Mouse (Mus musculus) CH12.LX (cell line): ENCODE measurements around the gene Ube2d2b. TPM values are rescaled to one million over a fixed set of nuclear protein-coding genes. Genes with fewer than 3 reads are reported as not detected.

Experiments used
- DNase-seq: peaks from one replicate; pipeline ENCODE4 v3.0.0-alpha.2; 2013; ENCODE audit errors: extremely low read depth
- H3K27ac ChIP-seq: 2 replicates; pipeline ENCODE4 v1.5.1; 2012; ENCODE audit warnings: low read depth, mild to moderate bottlenecking, control low read depth, moderate library complexity; ENCODE audit not compliant: insufficient read depth
- H3K27me3 ChIP-seq: replicated peaks from 2 replicates; pipeline ENCODE3; 2012; ENCODE audit warnings: inconsistent platforms
- H3K36me3 ChIP-seq, 2 experiments: replicated peaks in 1 of 2; 2 replicates each; pipeline versions ENCODE3 to v1.6.1; 2012; ENCODE audit warnings: inconsistent platforms in 1 of 2, low read length in 1 of 2, mild to moderate bottlenecking in 1 of 2, mixed read lengths in 1 of 2, moderate library complexity in 1 of 2; ENCODE audit not compliant: control insufficient read depth in 1 of 2, insufficient read depth in 1 of 2
- H3K4me1 ChIP-seq, 2 experiments: 2 replicates each; pipeline ENCODE4 v1.6.1; 2012; ENCODE audit warnings: inconsistent platforms in 1 of 2, moderate library complexity in 1 of 2; ENCODE audit not compliant: insufficient read depth in 2 of 2, control insufficient read depth in 1 of 2
- H3K4me2 ChIP-seq: 2 replicates; pipeline ENCODE4 v1.6.1; 2012; ENCODE audit warnings: low read depth, mild to moderate bottlenecking, control low read depth; ENCODE audit not compliant: poor library complexity, insufficient read depth, severe bottlenecking
- H3K4me3 ChIP-seq, 3 experiments: fragments of 150-350 bp in 1 of 3; sonication (generic) in 1 of 3; replicated peaks in 1 of 3; 2 replicates each; pipeline versions ENCODE3 to v1.5.1; 2011 to 2012; ENCODE audit warnings: low read depth in 2 of 3, low read length in 2 of 3, mild to moderate bottlenecking in 2 of 3, moderate library complexity in 2 of 3, control low read depth in 1 of 3, improper control_type of control experiment in 1 of 3, inconsistent platforms in 1 of 3, mixed read lengths in 1 of 3; ENCODE audit not compliant: poor library complexity in 1 of 3
- H3K79me2 ChIP-seq: replicated peaks from 2 replicates; pipeline ENCODE4 v1.6.1; 2012; ENCODE audit warnings: mild to moderate bottlenecking, moderate library complexity; ENCODE audit not compliant: control insufficient read depth, poor library complexity, insufficient read depth, severe bottlenecking; ENCODE audit errors: extremely low read depth
- H3K9ac ChIP-seq: 2 replicates; pipeline ENCODE4 v1.6.1; 2012; ENCODE audit warnings: low read depth, mild to moderate bottlenecking, control low read depth, moderate library complexity; ENCODE audit not compliant: insufficient read depth
- H3K9me3 ChIP-seq: replicated peaks from 2 replicates; pipeline ENCODE3; 2012; ENCODE audit warnings: low read length, inconsistent platforms, mixed read lengths
- BHLHE40 ChIP-seq: IDR thresholded peaks from 2 replicates; pipeline ENCODE4 v1.6.1; 2011; ENCODE audit warnings: mild to moderate bottlenecking, low read depth, low read length, improper control_type of control experiment
- CHD2 ChIP-seq: IDR thresholded peaks from 2 replicates; pipeline ENCODE4 v1.6.1; 2011; ENCODE audit warnings: low read length, improper control_type of control experiment
- E2F4 ChIP-seq: IDR thresholded peaks from 2 replicates; pipeline ENCODE4 v1.6.1; 2011; ENCODE audit warnings: low read depth, low read length, improper control_type of control experiment; ENCODE audit not compliant: insufficient replicate concordance
- EP300 ChIP-seq: IDR thresholded peaks from 2 replicates; pipeline ENCODE4 v1.6.1; 2011; ENCODE audit warnings: low read length, improper control_type of control experiment
- ETS1 ChIP-seq: conservative IDR thresholded peaks from 2 replicates; pipeline ENCODE4 v1.6.1; 2012; ENCODE audit warnings: low read depth, mild to moderate bottlenecking, inconsistent platforms, low read length, improper control_type of control experiment, moderate library complexity
- GABPA ChIP-seq: IDR thresholded peaks from 2 replicates; pipeline ENCODE4 v1.6.1; 2012; ENCODE audit warnings: low read depth, low read length, improper control_type of control experiment, inconsistent platforms; ENCODE audit not compliant: insufficient replicate concordance
- HCFC1 ChIP-seq: IDR thresholded peaks from 2 replicates; pipeline ENCODE4 v1.6.1; 2012; ENCODE audit warnings: low read depth, mild to moderate bottlenecking, inconsistent platforms, low read length, improper control_type of control experiment
- KAT2A ChIP-seq: IDR thresholded peaks from 2 replicates; pipeline ENCODE4 v1.6.1; 2012; ENCODE audit warnings: low read length, improper control_type of control experiment, inconsistent platforms; ENCODE audit not compliant: insufficient replicate concordance
- MAX ChIP-seq: IDR thresholded peaks from 2 replicates; pipeline ENCODE4 v1.6.1; 2011; ENCODE audit warnings: low read length, improper control_type of control experiment
- MAZ ChIP-seq: IDR thresholded peaks from 2 replicates; pipeline ENCODE4 v1.6.1; 2012; ENCODE audit warnings: low read depth, mild to moderate bottlenecking, inconsistent platforms, low read length, improper control_type of control experiment, moderate library complexity
- MEF2A ChIP-seq: IDR thresholded peaks from 2 replicates; pipeline ENCODE4 v1.6.1; 2014; ENCODE audit warnings: low read depth, mild to moderate bottlenecking, inconsistent platforms, low read length, improper control_type of control experiment, borderline replicate concordance
- MXI1 ChIP-seq: IDR thresholded peaks from 2 replicates; pipeline ENCODE4 v1.6.1; 2011; ENCODE audit warnings: mild to moderate bottlenecking, low read depth, low read length, improper control_type of control experiment
- MYC ChIP-seq: IDR thresholded peaks from 2 replicates; pipeline ENCODE4 v1.6.1; 2011; ENCODE audit warnings: low read depth, mild to moderate bottlenecking, improper control_type of control experiment, low read length
- NRF1 ChIP-seq: IDR thresholded peaks from 2 replicates; pipeline ENCODE4 v1.6.1; 2014; ENCODE audit warnings: low read depth, mild to moderate bottlenecking, inconsistent platforms, low read length, improper control_type of control experiment, moderate library complexity
- POLR2AphosphoS2 ChIP-seq: IDR thresholded peaks from 2 replicates; pipeline ENCODE4 v1.6.1; 2011; ENCODE audit warnings: low read depth, low read length, improper control_type of control experiment
- RAD21 ChIP-seq: IDR thresholded peaks from 2 replicates; pipeline ENCODE4 v1.6.1; 2011; ENCODE audit warnings: low read depth, mild to moderate bottlenecking, low read length, improper control_type of control experiment, moderate library complexity
- RCOR1 ChIP-seq: conservative IDR thresholded peaks from 2 replicates; pipeline ENCODE4 v1.6.1; 2012; ENCODE audit warnings: low read depth, mild to moderate bottlenecking, inconsistent platforms, low read length, improper control_type of control experiment
- SMC3 ChIP-seq: IDR thresholded peaks from 2 replicates; pipeline ENCODE4 v1.6.1; 2011; ENCODE audit warnings: low read depth, low read length, improper control_type of control experiment
- TCF12 ChIP-seq: IDR thresholded peaks from 2 replicates; pipeline ENCODE4 v1.6.1; 2014; ENCODE audit warnings: low read depth, mild to moderate bottlenecking, inconsistent platforms, low read length, improper control_type of control experiment
- UBTF ChIP-seq: IDR thresholded peaks from 2 replicates; pipeline ENCODE4 v1.6.1; 2012; ENCODE audit warnings: low read depth, mild to moderate bottlenecking, inconsistent platforms, low read length, improper control_type of control experiment, moderate library complexity
- USF1 ChIP-seq: IDR thresholded peaks from 2 replicates; pipeline ENCODE4 v1.6.1; 2014; ENCODE audit warnings: low read depth, mild to moderate bottlenecking, inconsistent platforms, low read length, improper control_type of control experiment
- dilution Hi-C: fragments of 300-500 bp; cut with MboI; formaldehyde crosslinking; loops from 2 replicates; pipeline ENCODE4 v1.14.3; 2020; ENCODE audit warnings: low sequenced_read_pairs; ENCODE audit not compliant: extremely low pct_unique_long_range_greater_than_20kb, extremely low pct_ligation_motif_present
- in situ Hi-C: fragments of 300-500 bp; cut with MboI; formaldehyde crosslinking; loops from 3 replicates; pipeline ENCODE4 v1.14.3; 2019; ENCODE audit warnings: low sequenced_read_pairs, low pct_ligation_motif_present, low pct_unique_long_range_greater_than_20kb, mixed read lengths
- polyA plus RNA-seq: library from polyadenylated mRNA; unstranded; fragments of >175 nt; gene quantifications from 2 replicates; pipeline ENCODE4 v1.2.1, GENCODE M21; 2012; ENCODE audit warnings: low read depth; ENCODE audit not compliant: insufficient read length
- total RNA-seq, 2 experiments: library from RNA; depleted of rRNA; stranded (reverse); fragments of 300-350 nt in 1 of 2; fragments of >200 nt in 1 of 2; gene quantifications; 2 replicates each; pipeline ENCODE4 v1.2.3; 2012 to 2014

The Ube2d2b gene
- total and polyA plus RNA-seq, 3 experiments, result not detected

DNA sequence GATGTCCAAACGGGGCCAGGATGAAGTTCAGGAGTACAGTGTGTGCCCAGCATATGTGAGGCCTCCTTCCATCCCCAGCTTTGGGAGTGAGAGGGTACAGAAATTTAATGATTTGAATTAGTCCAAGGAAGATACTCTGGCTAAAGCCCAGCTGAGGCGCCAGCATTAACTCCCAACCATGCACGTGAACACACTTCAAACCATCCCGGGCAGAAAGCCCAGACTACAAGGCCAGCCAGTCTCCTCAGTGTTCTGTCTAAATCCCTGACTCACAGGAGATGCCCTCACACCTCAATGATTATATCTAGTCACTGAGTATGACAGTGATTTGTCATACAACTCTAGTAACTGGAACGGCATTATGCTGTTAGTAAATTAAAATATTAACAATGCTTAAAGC, 17.4 kb downstream of the Ube2d2b start:
- no peaks in the 10 kb centered on the region for H3K79me2 ChIP-seq
- H3K4me2 ChIP-seq, result no peak overlapping the region
- no peak overlapping the region for H3K4me3 ChIP-seq
- dilution Hi-C loops, result no loop called here
- H3K27ac ChIP-seq, result no peak overlapping the region
- TF ChIP-seq MYC, result no peak
- no peak for TF ChIP-seq RCOR1
- TF ChIP-seq MAX, result no peak
- TF ChIP-seq MEF2A, result no peak
- no peak for TF ChIP-seq NRF1
- TF ChIP-seq EP300, result no peak
- TF ChIP-seq GABPA, result no peak
- TF ChIP-seq UBTF, result no peak
- no peak for TF ChIP-seq BHLHE40
- TF ChIP-seq POLR2AphosphoS2, result no peak
- TF ChIP-seq ETS1, result no peak
- no peak overlapping the region for H3K9ac ChIP-seq
- H3K9me3 ChIP-seq, result peaks cover 5% of the 10 kb centered on the region
- in situ Hi-C loops, result no loop called here
- H3K27me3 ChIP-seq, result no peaks in the 10 kb centered on the region
- no peaks in the 10 kb centered on the region for H3K36me3 ChIP-seq
- H3K4me1 ChIP-seq, result peaks cover 2 to 22% of the 10 kb centered on the region in 2 experiments; a peak in 1 of 4 replicates
- no peak for DNase-seq

- Histone ChIP-seq H3K27me3 (no peaks in the 10 kb centered on the region), H3K79me2 (no peaks in the 10 kb centered on the region)
- TF ChIP-seq SMC3, result no peak
- TF ChIP-seq MAX, result no peak
- no peak for TF ChIP-seq KAT2A
- TF ChIP-seq CHD2, result no peak
- TF ChIP-seq TCF12, result no peak
- TF ChIP-seq GABPA, result no peak
- no peak for TF ChIP-seq MYC
- no peak for TF ChIP-seq E2F4
- no peak for TF ChIP-seq MXI1
- no peak for TF ChIP-seq HCFC1
- TF ChIP-seq USF1, result no peak
- TF ChIP-seq MAZ, result no peak
- TF ChIP-seq RCOR1, result no peak
- TF ChIP-seq ETS1, result no peak
- TF ChIP-seq POLR2AphosphoS2, result no peak
- no peak for TF ChIP-seq BHLHE40
- no peak for TF ChIP-seq RAD21
Measured at GRCm38 (mm10) chr5:107847817-107848216, 17.9 kb downstream of the Ube2d2b start.

More at GRCm38 (mm10) chr5:107847817-107848216, 17.9 kb downstream of the Ube2d2b start:
- Histone ChIP-seq H3K4me2 (no peak overlapping the region), H3K27ac (no peak overlapping the region), H3K36me3 (no peaks in the 10 kb centered on the region), H3K9ac (no peak overlapping the region), H3K4me3 (no peak overlapping the region), H3K9me3 (peaks cover 5% of the 10 kb centered on the region), H3K4me1 (peaks cover 2 to 22% of the 10 kb centered on the region in 2 experiments; a peak in 1 of 4 replicates)
- in situ Hi-C loops (no loop called here), dilution Hi-C loops (no loop called here)
- DNase-seq, result no peak
